In the genomic region with DNA sequence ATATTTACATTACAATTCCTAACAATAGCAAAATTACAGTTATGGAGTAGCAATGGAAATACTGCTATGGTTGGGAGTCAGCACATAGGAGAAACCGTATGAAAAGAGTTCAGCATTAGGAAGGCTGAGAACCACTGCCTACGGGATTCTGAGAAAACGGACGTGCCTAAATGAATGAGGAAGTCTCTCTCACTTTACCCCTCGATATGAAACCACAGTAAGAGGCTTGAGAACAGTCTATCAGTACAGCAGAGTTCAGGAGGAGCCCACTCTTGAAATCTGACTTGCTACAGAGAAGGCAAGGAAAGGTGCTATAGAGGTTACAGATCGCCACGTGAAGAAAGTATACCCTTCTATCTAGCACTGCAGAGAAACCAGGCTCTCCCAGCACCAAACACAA, we compare ENCODE assay signal across 25 mouse cellular contexts. TPM values are rescaled to one million over a fixed set of nuclear protein-coding genes. Genes with fewer than 3 reads are reported as not detected.
DNase-seq lines count a peak whose midpoint lies in the region; ATAC-seq lines count a peak whose summit lies in the region.
"Had no signal": no experiment of that assay in that cellular context is flagged by ENCODE, and none has a peak within 500 bp of the region (broad histone marks: within the 10 kb centered on the region; RNA-seq: fewer than 3 reads in every experiment).

No protein-coding gene starts in this region.

- DNase-seq in A20 (ENCODE audit: low read depth, low spot score) (peak; percentile 50), MEL-GATA-1-ER (ENCODE audit: extremely low read depth, low read depth) (peak; percentile 77)
- no peak for DNase-seq in right cerebral cortex, adult 2 months (ENCODE audit: low spot score in 2 of 2)
- DNase-seq in frontal cortex, postnatal 36 days (ENCODE audit: low spot score in 2 of 2): no peak
- DNase-seq: adrenal gland, postnatal 14 days; cerebellum, adult 18-20 months; cerebellum, adult 9-11 months; cerebellum, postnatal 36 days; forebrain, postnatal 0 days; gastrocnemius, adult 2 months; gastrocnemius, postnatal 25 days; heart, adult 11 months; heart, postnatal 10 days; heart, postnatal 4 days had no signal

- H3K4me1 ChIP-seq in hindbrain, embryonic 16.5 days (ENCODE audit: control insufficient read depth, insufficient read depth, low read depth, low read length): no peaks in the 10 kb centered on the region
- H3K4me1 ChIP-seq: embryonic facial prominence, embryonic 10.5 days; forebrain, embryonic 13.5 days had no signal

- H3K27ac ChIP-seq in hindbrain, embryonic 16.5 days (ENCODE audit: low read depth, low read length): no peak overlapping the region
- H3K27ac ChIP-seq: embryonic facial prominence, embryonic 10.5 days; forebrain, embryonic 13.5 days; gastrocnemius, adult 2 months; hindbrain, embryonic 13.5 days had no signal

- no peaks in the 10 kb centered on the region for H3K27me3 ChIP-seq in hindbrain, embryonic 16.5 days (replicated peaks; ENCODE audit: control insufficient read depth, insufficient read depth, low read length)
- H3K27me3 ChIP-seq: forebrain, embryonic 13.5 days; hindbrain, embryonic 13.5 days; Patski had no signal

- no peak overlapping the region for H3K4me2 ChIP-seq in hindbrain, embryonic 16.5 days (ENCODE audit: low read length)
- H3K4me2 ChIP-seq: forebrain, embryonic 13.5 days; hindbrain, embryonic 13.5 days had no signal

- WGBS in hindbrain, embryonic 16.5 days: 88% methylated on average over 7 of the region's 7 CpGs

- no peak overlapping the region for H3K9ac ChIP-seq in hindbrain, embryonic 16.5 days (ENCODE audit: low read depth, low read length)
- H3K9ac ChIP-seq: forebrain, embryonic 13.5 days; forebrain, postnatal 0 days; hindbrain, embryonic 13.5 days had no signal

- no peak overlapping the region for H3K4me3 ChIP-seq in hindbrain, embryonic 16.5 days (ENCODE audit: low read length)
- H3K4me3 ChIP-seq: embryonic facial prominence, embryonic 10.5 days; forebrain, embryonic 13.5 days; gastrocnemius, adult 2 months; hindbrain, embryonic 13.5 days had no signal

- ATAC-seq in hematopoietic stem cell, adult 5-6 weeks (replicated peaks in 1 of 2; ENCODE audit: insufficient read depth in 1 of 2, low FRiP score in 2 of 2, low TSS enrichment in 1 of 2, low read depth in 1 of 2, poor library complexity in 2 of 2, severe bottlenecking in 2 of 2): peak; percentile 86 to 89
- ATAC-seq in monocyte, adult 5-6 weeks (replicated peaks; ENCODE audit: insufficient number of reproducible peaks, low FRiP score, low TSS enrichment, poor library complexity, severe bottlenecking): 0 out of 2 replicates have a peak, but pooled peaks have one; percentile 63
- ATAC-seq in hindbrain, embryonic 16.5 days: no peak
- ATAC-seq: activated CD4-positive, CD25-positive, alpha-beta regulatory T cell, adult 4 months; forebrain, embryonic 13.5 days; forebrain, postnatal 0 days; Patski had no signal

- peaks cover 7% of the 10 kb centered on the region; the same call in 1 of the 2 replicates for H3K36me3 ChIP-seq in hindbrain, embryonic 16.5 days (ENCODE audit: control insufficient read depth, insufficient read depth, low read length)

- H3K9me3 ChIP-seq in hindbrain, embryonic 16.5 days (ENCODE audit: control insufficient read depth, low read length): no peaks in the 10 kb centered on the region
- H3K9me3 ChIP-seq: embryonic facial prominence, embryonic 10.5 days; forebrain, embryonic 13.5 days; hindbrain, embryonic 13.5 days had no signal

RNA-seq across cellular contexts. Expression of gene Chmp2b, which starts 13.6 kb away (rescaled TPM):
- total RNA-seq in hematopoietic stem cell, adult 5-6 weeks (2017): 47.3 and 53.3 TPM in 2 replicates
- 84.8 to 149 TPM (median 129 TPM) in 3 replicates for total RNA-seq in monocyte, adult 5-6 weeks (2017)
- polyA plus RNA-seq in hindbrain, embryonic 16.5 days (2015; fragmentation: Nextera tagmentation; extraction: Ambion mirVana): 149 and 161 TPM in 2 replicates

RNA-seq across cellular contexts. Expression of gene Pou1f1, which starts 28.6 kb away (rescaled TPM):
- not detected in 2 replicates for total RNA-seq in hematopoietic stem cell, adult 5-6 weeks (2017)
- total RNA-seq in monocyte, adult 5-6 weeks (2017): 0.29 TPM in 1 of 3 replicates, not detected in the others
- not detected in 2 replicates for polyA plus RNA-seq in hindbrain, embryonic 16.5 days (2015; fragmentation: Nextera tagmentation; extraction: Ambion mirVana)
- total RNA-seq: adrenal gland, adult 18-20 months; adrenal gland, postnatal 14 days; ES-E14; forebrain, postnatal 0 days; gastrocnemius, adult 2 months; gastrocnemius, postnatal 25 days; heart, postnatal 10 days; heart, postnatal 4 days had no signal
- polyA plus RNA-seq: embryonic facial prominence, embryonic 10.5 days; forebrain, embryonic 13.5 days; forebrain, postnatal 0 days; heart, embryonic 14.5 days; Patski had no signal

Comparison
In these comparisons a context has a peak if more than half of its experiments do, and no peak if none do; other contexts are left out.
1. DNase-seq: peak in A20 (single experiment) and MEL-GATA-1-ER (single experiment); none in right cerebral cortex, adult 2 months (0 of 2) and frontal cortex, postnatal 36 days (0 of 2).